Mouse (Mus musculus) left cerebral cortex, postnatal 4 days (tissue): ENCODE data around the gene Zscan22. TPM values are rescaled to one million over a fixed set of nuclear protein-coding genes. Genes with fewer than 3 reads are reported as not detected.
"Not testable (repeated sequence)": the region's sequence is repeated elsewhere in the genome, so short reads cannot be mapped to it uniquely, and the experiment has no call there.

Source experiments
- DNase-seq: peaks from one replicate; pipeline ENCODE4 v3.0.0-alpha.2; 2022
- intact Hi-C: fragments of 180-260 bp; cut with DNase I; formaldehyde crosslinking; loops from one replicate; pipeline ENCODE4 v1.15.1; 2025
- total RNA-seq, 2 experiments: library from RNA; stranded (reverse); gene quantifications; 2 replicates each; pipeline ENCODE4 v1.2.3; 2021

The Zscan22 gene
- 10 to 100 TPM; 13.1 to 13.7 TPM for total RNA-seq

DNA sequence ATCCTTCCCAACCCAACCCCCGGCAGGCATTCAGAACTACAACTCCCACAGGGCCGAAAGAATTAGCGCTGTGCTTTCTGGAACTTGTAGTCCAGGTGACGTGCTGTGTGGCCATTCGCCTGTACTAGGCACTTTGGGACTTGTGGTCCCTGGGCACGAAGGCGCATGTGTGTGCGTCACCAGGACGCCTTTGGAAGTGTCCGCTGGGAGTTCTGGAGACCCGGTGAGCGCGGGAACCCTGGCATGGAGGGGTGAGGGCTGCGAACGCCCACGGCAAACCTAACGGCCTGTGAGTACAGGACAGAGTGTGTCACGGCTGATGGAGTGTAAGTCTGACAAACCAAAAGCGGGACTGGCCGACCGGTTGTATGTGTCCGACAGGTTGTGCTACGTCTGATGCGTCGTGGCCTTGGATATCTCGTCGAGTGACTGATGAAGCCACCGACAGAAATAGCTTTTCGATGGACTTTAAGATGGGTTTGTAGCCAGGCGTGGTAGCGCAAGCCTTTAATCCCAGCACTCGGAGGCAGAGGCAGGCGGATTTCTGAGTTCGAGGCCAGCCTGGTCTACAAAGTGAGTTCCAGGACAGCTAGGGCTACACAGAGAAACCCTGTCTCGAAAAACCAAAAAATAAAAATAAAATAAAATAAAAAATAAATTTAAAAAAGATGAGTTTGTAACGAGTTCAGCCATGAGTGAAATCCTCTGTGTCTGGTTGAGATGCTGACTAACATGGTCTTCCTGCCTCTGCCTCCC, at the start of gene Zscan22:
TSS of gene Zscan22 (plus strand) at position 161 of the 756 bp plus-strand sequence.
- intact Hi-C loops, result no loop called here

DNA sequence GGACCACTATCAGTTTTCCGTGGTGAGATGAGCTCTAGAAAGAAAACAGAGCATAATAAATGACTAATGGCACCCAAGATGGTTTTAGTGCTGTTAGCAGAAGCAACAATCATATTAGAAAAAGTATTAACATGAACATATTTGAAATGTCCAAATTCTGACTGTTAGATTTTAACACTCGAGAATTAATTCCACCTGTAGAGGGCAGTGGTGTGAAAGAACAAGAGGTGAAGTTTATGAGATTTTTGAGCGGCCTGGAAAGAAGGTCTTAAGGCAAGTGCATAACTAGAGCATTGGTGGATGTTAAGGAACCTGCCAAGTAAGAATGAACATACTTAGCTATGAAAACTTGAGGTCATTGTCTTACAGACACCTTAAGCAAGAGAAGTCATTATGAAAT, 23.3 kb upstream of the Zscan22 start:
- intact Hi-C loops, result no loop called here
- DNase-seq, result no peak

More for the DNA sequence above, at the start of gene Zscan22:
- peak; percentile 89 for DNase-seq

DNA sequence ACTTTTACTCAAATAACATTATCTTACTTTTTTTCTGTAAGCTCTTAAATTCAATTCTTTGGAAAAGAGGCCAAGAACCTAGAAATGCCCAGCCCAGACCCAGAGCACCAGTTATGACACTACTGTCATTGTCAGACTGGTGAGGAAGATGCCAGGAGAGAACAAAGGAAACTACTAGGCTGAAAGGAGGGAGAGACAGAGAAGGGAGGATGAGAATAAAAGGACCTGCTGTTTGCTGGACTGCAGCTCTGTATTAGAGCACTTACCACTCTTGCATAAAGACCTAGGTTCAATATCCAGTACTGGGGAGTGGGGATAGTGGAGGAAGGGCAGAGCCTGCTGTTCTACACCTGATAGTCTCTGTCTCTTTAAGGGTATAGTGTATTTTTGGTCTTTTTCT, 17.6 kb upstream of the Zscan22 start:
- intact Hi-C loops, result no loop called here

DNA sequence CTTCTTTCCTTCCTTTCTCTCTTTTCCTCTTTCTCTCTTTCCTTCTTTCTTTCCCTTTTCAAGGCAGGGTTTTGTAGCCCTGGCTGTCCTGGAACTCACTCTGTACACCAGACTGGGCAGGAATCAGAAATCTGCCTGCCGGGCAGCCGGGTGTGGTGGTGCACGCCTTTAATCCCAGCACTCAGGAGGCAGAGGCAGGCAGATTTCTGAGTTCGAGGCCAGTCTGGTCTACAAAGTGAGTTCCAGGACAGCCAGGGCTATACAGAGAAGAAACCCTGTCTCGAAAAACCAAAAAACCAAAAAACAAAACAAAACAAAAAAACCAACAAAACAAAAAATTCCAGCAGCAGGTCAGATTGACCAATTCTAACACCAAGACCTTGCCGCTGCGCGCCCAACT, 17.1 kb upstream of the Zscan22 start:
- DNase-seq, intact Hi-C loops: not testable (repeated sequence)

More for the DNA sequence above, 17.6 kb upstream of the Zscan22 start:
- DNase-seq, result no peak

DNA sequence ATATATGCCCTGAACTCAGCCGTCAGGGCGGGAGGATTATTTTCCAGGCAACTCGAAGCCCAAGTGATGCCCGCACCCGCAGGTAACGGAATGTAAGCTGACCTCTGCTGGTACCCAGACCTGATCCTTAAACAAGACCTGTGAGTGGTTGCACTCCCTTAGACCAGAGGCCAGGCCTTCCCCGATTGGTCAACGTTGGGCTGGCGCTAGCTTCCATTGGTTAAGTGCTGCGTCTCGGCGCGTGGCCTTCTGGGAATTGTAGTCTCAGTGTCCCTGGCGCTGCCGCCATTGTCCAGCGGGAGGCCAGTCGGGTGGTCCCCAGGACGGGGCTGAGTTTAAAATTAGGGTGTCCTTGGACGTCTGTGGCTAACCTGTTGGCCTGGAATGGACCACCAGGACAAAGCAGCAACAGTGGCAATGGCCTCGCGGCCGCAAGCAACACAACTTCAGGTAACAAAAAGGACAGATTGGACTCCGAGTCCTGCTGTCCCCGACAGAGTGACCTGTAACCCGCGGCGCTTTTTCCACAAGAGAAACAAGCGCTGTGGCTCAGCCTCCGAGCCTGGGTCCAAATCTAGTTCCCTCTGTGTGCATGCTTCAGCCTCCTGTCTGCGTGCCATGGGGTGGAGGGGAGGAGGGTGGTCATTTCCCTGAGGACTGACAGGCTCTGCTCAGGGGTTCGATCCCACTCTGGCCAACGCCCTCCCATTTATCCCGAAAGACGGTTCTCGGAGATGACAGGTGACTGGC, 16.5 kb upstream of the Zscan22 start, which contains the start of gene Zfp128:
TSS of gene Zfp128 (plus strand) at position 267 of the 750 bp plus-strand sequence.
- peak; percentile 97 for DNase-seq

DNA sequence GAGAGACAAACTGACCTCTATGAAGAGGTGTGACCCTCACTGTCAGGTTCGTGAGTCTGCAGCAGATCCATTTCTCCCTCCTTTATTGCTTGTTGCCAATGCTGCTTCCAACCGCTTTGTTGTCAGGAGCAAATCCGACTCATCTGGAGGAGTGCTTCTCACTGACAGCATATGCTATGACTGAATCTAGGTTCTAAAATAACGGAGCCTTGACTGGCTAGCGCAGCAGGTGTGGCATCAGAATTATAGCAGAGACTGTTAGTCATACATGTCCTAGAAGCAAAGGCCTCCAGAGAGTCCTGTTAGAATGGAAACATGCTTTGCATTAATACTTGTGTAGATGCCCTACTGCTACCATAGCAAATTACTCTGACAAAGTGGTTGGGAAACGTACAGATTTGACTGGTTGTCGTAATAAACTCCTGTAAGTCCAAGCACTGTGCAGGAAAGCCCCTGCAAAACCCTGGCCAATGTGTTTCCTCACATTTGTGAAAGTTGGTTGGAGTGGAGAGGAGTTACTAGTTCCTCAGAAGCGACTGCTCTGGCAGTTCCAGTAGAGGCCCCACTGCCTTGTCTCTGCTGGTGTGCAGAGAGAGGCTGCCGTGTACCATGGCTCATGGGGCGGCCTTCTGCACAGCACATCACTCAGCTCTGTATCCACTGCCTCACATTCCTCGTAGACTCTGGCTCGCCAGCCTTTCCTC, 10.9 kb upstream of the Zscan22 start:
- intact Hi-C loops, result no loop called here

More for the DNA sequence above, 16.5 kb upstream of the Zscan22 start, which contains the start of gene Zfp128:
- intact Hi-C loops, result no loop called here

DNA sequence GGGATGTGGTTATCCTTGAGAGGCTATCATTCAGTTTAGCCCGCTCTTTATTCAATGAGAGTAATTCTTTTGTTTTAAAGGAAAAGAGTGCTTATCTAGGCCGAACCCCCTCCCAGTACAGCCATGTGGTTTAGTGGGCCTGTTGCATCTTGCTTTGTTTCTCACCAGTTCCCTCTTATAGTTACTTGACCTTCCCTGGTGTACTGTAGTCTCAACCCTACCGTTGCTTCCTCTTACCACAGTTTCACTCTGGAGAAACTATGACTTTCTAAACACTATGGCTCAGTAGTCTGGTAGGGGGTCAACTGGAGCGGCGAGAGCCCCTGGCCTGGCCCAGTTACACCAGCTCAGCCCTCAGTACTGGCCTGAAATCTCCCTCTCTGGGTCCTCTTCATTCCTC, 10.0 kb upstream of the Zscan22 start:
- intact Hi-C loops, result no loop called here
- DNase-seq, result no peak

More for the DNA sequence above, 10.9 kb upstream of the Zscan22 start:
- DNase-seq, result no peak

DNA sequence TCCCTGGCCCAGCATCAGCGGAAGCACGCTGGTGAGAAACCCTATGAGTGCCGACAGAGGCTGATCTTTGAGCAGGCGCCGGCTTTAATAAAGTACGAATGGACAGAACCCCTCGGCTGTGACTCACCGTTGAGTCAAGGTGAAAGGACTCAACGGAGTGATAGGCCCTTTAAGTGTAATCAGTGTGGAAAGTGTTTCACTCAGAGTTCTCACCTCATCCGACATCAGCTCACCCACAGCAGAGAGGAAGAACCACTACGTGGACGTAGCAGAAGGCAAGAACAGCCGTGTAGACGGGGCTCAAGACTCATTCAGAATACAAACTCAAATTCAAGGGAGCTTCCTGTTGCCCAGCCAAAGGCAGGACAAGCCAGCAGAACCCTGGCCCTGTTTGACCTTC, 6.7 kb upstream of the Zscan22 start:
- DNase-seq, result no peak

DNA sequence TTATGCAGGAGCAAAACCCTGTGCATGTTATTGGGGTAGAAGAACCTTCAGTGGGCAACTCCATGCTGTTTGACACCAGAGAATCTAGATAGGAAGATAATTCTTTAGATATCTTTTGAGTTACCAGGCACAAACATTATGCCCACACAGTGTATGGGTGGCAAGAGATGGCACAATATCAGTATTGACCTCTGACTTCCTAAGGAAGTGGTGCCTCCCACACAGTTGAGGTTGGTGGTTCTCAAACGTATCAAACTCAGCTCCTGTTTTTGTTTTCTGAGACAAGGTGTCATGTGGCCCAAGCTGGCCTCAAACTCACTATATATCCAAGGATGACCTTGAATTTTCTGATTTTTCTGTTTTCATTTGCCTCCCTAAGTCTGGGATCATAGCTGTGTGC, 6.3 kb upstream of the Zscan22 start:
- intact Hi-C loops, result no loop called here

More for the DNA sequence above, 6.7 kb upstream of the Zscan22 start:
- intact Hi-C loops, result no loop called here

DNA sequence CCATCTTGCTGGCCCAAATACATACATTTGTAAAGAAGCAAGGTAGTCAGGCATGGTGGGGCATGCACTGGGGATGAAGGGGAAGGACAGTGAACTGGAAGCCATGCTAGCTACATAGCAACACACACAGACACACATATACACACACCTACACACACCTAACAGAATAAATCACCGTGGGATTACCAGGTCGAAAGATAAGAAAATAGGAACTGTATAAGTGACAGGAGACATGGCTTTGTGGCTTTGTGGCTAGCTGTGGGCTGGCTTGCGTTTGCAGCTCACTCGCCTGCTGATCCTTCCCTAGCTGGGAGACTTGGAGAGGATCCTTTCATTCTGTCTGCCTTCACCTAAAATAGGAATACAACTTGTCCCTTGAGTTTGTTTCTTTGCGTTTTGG, 3.9 kb downstream of the Zscan22 start:
- intact Hi-C loops, result no loop called here

More for the DNA sequence above, 6.3 kb upstream of the Zscan22 start:
- no peak for DNase-seq

DNA sequence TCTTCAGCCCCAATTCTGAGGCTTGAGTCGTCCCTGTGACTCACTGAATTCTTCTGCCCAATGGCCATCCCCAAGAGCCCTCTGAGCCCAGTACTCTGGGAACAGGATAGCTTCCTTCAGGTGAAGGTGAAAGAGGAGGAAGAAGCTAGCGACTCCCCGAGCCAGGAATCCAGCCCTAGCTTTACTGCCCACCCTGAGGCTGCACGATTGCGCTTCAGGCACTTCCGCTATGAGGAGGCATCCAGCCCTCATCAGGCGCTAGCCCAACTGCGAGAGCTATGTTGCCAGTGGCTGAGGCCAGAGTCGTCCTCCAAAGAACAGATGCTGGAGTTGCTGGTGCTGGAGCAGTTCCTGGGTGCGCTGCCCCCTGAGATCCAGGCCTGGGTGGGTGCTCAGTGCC, 6.0 kb downstream of the Zscan22 start:
- no peak for DNase-seq
- intact Hi-C loops, result no loop called here

More for the DNA sequence above, 3.9 kb downstream of the Zscan22 start:
- DNase-seq, result no peak

DNA sequence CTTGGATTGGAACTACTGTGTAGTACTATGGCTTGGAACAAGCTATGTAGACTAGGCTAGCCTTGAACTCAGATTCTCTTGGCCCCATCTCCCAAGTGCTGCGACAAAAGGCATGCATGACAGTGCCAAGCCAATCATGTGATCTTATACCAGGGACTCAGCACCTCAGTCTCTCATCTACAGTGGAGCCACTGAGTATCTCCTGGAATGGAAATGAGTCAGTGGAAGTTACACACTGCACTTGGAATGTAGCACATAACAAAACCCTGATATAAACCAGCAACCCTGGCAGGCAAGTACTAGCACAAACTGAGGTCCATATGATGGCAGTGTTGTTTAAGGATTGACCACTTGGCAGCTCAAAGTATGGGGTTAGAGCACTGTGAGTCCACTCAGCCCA, 7.5 kb downstream of the Zscan22 start:
- intact Hi-C loops, result no loop called here
- no peak for DNase-seq

DNA sequence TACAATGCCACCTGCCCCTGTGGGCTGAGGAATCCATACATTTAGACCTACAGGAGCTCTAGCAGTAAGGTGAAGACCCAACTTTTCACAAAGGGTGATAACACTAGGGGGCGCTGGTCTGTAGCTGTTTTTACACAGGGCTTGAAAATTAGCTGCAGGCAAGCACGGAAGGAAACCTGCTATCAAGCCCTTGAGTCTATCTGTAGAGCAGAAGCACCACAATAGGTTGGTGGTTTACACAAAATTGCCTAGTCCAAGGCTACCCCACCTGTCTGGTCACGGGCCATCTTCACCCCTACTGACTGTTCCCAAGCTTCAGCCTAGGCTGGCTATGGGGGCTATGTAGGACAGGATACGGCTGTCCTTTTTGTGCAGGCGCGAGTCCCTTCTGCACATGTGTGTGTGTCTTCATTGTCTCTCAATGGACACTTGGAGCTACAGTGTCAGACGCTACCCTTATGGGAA, 11.9 kb downstream of the Zscan22 start:
- peak; percentile 75 for DNase-seq
- intact Hi-C loops, result no loop called here

DNA sequence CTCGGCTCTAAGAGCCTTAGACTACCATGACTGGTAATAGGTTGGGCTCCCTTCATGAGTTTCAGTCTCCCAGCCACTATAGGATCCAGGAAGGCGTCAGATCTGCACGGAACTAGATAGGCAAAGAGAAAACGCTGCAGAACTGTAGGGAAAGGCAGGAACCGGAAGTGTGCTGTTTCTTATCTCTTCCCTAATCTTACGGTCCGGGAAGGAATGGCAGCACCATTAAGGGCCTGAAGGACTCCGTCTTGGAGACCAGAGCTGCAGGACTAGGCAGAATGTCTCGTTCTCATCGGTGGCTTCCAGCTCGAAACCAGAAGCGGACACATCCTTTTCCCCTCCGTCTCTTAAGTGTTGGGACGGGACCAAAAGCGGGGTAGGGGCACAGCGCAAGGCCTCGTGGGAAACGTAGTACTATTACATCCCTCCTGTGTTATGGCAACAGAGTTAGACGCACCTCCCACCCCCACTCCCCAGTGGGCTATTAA, 12.6 kb downstream of the Zscan22 start:
- intact Hi-C loops, result no loop called here
- DNase-seq, result peak; percentile 52

DNA sequence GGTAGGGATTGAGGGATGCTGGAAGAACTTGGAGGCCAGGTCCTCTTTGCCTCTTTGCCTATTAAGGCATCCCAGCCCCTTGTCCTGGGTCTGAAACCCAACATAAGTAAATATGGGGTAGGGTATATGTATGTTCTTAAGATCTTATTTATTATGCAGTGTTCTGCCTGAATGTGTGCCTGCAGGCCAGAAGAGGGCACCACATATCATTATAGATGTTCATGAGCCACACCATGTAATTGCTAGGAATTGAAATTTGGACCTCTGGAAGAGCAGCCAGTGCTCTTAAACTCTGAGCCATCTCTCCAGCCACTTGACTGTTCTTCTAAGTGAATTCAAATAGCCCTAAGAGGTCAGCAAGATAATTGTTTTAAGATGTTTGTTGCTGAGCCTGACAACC, 15.9 kb downstream of the Zscan22 start:
- DNase-seq, result no peak
- intact Hi-C loops, result no loop called here

DNA sequence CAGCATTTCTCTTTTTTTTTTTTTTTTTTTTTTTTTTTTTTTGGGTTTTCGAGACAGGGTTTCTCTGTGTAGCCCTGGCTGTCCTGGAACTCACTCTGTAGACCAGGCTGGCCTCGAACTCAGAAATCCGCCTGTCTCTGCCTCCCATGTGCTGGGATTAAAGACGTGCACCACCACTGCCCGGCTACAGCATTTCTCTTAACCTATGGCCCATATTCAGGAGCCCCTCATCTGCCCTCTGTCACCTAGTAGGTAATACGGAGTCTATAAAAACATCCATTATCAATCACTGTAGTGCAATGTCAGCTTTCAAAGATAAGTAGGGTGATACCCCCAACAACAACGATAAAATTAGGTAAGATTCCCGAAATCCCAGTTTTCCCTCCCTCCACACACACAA, 22.9 kb downstream of the Zscan22 start:
- DNase-seq, intact Hi-C loops: not testable (repeated sequence)

DNA sequence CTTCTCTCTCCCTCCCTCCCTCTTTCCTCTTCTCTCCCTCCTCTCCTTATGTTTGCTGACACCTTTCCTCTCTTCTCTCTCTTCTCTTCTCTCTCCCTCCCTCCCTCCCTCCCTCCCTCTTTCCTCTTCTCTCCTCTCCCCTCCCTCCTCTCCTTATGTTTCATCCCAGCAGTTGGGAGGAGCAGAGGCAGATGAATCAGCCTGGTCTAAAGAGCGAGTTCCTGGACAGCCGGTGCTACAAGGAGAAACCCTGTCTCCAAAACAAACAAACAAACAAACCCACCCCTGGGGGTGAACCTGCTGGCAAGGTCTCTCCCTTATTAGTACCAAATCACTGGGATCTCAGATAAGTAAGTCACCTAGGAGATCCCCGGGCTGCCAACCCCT, 23.7 kb downstream of the Zscan22 start:
- intact Hi-C loops, result no loop called here
- no peak for DNase-seq

DNA sequence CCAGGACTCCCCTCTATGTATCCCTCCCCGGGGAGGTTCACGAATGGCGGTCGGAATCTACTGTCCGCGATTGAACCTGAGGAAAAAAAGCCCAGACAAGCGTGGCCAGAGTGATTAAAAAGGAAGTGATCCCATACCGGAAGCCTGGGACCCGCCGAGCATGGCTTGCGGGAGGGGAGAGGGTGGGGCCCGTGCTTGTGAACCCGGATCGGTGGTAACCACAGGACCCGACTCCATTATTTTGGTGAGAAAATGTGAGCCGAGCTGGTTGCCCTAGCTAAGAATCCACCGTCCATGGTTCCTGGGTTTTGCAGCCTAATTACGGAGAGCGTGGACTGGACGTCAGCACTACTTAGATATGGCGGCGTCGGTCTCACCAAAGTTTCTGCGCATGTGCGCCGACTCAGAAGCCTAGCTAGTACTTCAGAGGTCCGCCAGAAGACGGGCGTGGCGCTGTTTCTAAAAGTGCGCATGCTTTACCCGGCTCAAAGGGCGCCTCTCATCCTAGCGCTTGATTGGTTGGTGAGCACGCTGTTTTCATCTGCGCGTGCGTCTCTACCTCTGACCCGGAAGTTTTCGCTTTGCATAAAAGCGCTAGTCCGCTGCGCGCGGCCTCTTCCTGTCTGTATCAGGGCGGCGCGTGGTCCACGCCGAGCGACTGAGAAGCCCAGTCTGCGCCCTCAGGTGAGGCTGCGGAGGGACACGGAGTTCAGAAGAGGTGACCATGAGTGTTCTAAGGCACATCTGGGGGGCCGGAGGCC, 24.3 kb downstream of the Zscan22 start, which contains the start of gene Rps5:
TSS of gene Rps5 (plus strand) at position 586 of the 761 bp plus-strand sequence.
- intact Hi-C loops, result no loop called here
- peak; percentile 99 for DNase-seq

DNA sequence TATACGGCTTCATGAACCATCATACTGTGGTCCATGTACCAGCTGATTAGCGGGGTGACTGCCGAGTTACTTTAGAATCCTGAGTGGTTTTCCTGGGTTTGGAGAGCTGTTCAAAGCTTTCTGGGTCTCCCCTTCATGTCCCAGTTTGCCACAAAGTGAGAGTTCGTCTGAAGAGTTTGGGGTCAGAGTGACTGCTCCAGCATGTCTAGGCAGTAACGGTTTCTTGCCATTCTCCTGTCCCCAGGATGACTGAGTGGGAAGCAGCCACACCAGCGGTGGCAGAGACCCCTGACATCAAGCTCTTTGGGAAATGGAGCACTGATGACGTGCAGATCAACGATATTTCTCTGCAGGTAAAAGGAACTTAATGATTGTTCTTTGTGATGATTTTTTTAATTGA, 25.1 kb downstream of the Zscan22 start:
- intact Hi-C loops, result no loop called here
- no peak for DNase-seq

DNA sequence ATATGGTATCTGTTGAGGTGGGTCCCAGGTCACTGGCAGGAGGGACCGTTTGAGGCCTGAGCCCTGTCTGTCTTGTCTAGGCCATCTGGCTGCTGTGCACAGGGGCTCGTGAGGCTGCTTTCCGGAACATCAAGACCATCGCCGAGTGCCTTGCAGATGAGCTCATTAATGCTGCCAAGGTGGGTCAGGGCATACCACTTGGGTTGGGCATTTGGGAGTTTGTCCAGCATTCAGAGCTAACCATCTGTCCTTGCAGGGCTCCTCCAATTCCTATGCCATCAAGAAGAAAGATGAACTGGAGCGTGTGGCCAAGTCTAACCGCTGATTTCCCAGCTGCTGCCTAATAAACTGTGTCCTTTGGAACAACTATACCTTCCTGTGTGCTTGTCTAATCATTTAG, 28.7 kb downstream of the Zscan22 start:
- DNase-seq, result peak; percentile 73
- intact Hi-C loops, result no loop called here
